Mouse (Mus musculus) lung, postnatal 0 days (tissue): ENCODE results near the gene Fsd2.

ENCODE experiments used
- CTCF ChIP-seq: IDR thresholded peaks from 2 replicates; pipeline ENCODE4 v1.5.1; 2016; ENCODE audit warnings: antibody characterized with exemption, mild to moderate bottlenecking
- EP300 ChIP-seq: IDR thresholded peaks from 2 replicates; pipeline ENCODE4 v1.6.1; 2016; ENCODE audit warnings: antibody characterized with exemption, mild to moderate bottlenecking, control low read depth

GRCm38 (mm10) chr7:81561211-81561610 lies 5.5 kb downstream of the Fsd2 start:
- TF ChIP-seq CTCF: no peak
- no peak for TF ChIP-seq EP300
